Comparison of ENCODE assay signal across 10 mouse cellular contexts in the genomic region with DNA sequence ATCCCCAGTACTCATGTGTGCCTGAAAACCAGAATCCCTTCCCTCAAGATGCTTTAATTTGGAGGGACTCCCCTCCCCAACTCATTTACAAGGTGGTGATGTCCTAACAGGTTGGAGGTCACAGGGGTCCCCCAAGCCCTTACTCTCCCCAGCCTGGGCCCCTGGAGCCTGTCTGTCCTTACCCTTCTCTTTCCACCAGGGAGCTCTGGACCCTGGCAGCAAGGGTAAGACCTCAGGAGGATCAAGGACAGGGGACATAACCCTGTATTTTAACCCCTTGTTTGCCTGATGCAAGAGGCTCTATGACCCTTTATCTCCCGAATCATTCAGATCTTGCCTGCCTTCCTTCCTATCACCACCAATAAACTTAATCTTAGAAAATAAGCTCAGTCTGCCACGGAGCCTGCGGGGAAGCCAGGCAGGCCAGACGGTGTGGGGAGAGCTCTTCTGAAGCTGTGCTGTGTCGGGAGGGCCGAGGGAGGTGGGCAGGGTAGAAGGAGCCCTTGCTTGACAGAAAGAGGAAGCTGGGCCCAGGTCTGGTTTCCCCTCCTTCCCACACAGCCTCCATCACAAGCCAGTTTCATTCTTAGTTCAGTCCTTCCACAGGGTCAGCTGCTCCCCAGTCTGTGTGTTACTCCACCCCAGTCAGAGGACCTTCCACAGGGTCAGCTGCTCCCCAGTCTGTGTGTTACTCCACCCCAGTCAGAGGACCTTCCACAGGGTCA. TPM values are rescaled to one million over a fixed set of nuclear protein-coding genes. Genes with fewer than 3 reads are reported as not detected.
DNase-seq lines count a peak whose midpoint lies in the region; ATAC-seq and TF ChIP-seq lines count a peak whose summit lies in the region.
"Had no signal": no experiment of that assay in that cellular context is flagged by ENCODE, and none has a peak within 500 bp of the region (broad histone marks: within the 10 kb centered on the region; RNA-seq: fewer than 3 reads in every experiment).

No protein-coding gene starts in this region.

- H3K79me2 ChIP-seq in myocyte (ENCODE audit: control insufficient read depth, insufficient read depth) = peaks cover 5% of the 10 kb centered on the region

- no peaks in the 10 kb centered on the region for H3K27me3 ChIP-seq in kidney, adult 2 months (replicated peaks; ENCODE audit: control insufficient read depth, insufficient read depth, low read length)
- no peaks in the 10 kb centered on the region for H3K27me3 ChIP-seq in kidney, embryonic 16.5 days (ENCODE audit: insufficient read depth, low read length)
- no peaks in the 10 kb centered on the region for H3K27me3 ChIP-seq in heart, embryonic 16.5 days (ENCODE audit: control insufficient read depth, insufficient read depth, low read length)
- no peaks in the 10 kb centered on the region for H3K27me3 ChIP-seq in myocyte (ENCODE audit: control insufficient read depth, insufficient read depth, insufficient read length)
- H3K27me3 ChIP-seq: hindbrain, embryonic 15.5 days; limb, embryonic 15.5 days had no signal

- no peak for ATAC-seq in kidney, embryonic 16.5 days (ENCODE audit: low FRiP score, low TSS enrichment)
- ATAC-seq in heart, embryonic 16.5 days (replicated peaks; ENCODE audit: extremely low read depth, insufficient read depth, low FRiP score) = no peak

- no peak overlapping the region for H3K4me3 ChIP-seq in kidney, adult 2 months (ENCODE audit: insufficient read depth, low read depth, low read length)
- H3K4me3 ChIP-seq in kidney, embryonic 16.5 days (ENCODE audit: low read length) = no peak overlapping the region
- H3K4me3 ChIP-seq in bone marrow, adult 2 months (replicated peaks; ENCODE audit: control insufficient read depth, low read depth, low read length) = no peak overlapping the region
- H3K4me3 ChIP-seq in heart, embryonic 16.5 days (ENCODE audit: low read length) = no peak overlapping the region
- H3K4me3 ChIP-seq in myocyte = no peak overlapping the region
- H3K4me3 ChIP-seq: hindbrain, embryonic 15.5 days; limb, embryonic 15.5 days had no signal

- DNase-seq in kidney, adult 2 months = peak; percentile 28
- no peak for DNase-seq in embryo, embryonic 10.5 days (ENCODE audit: low spot score)
- no peak for DNase-seq in urinary bladder, adult 18-20 months (ENCODE audit: low spot score in 2 of 2)
- no peak for DNase-seq in embryo, embryonic 10 days (ENCODE audit: low spot score)

- H3K4me1 ChIP-seq in kidney, adult 2 months (ENCODE audit: control insufficient read depth, insufficient read depth, low read length) = peaks cover 3% of the 10 kb centered on the region; the same call in 1 of the 2 replicates
- peaks cover 46% of the 10 kb centered on the region for H3K4me1 ChIP-seq in kidney, embryonic 16.5 days (ENCODE audit: insufficient read depth, low read length)
- H3K4me1 ChIP-seq in bone marrow, adult 2 months (ENCODE audit: control insufficient read depth, insufficient read depth, low read length) = peaks cover 5% of the 10 kb centered on the region; the same call in 1 of the 2 replicates
- H3K4me1 ChIP-seq in heart, embryonic 16.5 days (ENCODE audit: control insufficient read depth, insufficient read depth, low read length) = peaks cover 60% of the 10 kb centered on the region

- H3K27ac ChIP-seq in kidney, adult 2 months (ENCODE audit: insufficient read depth, low read depth, low read length) = no peak overlapping the region
- no peak overlapping the region for H3K27ac ChIP-seq in kidney, embryonic 16.5 days (ENCODE audit: low read length)
- peak overlapping the region; percentile 31; the same call in 1 of the 2 replicates for H3K27ac ChIP-seq in bone marrow, adult 2 months (ENCODE audit: control insufficient read depth, insufficient read depth, low read depth, low read length, poor library complexity)
- peak overlapping the region; percentile 95 for H3K27ac ChIP-seq in heart, embryonic 16.5 days (ENCODE audit: low read length)

- WGBS in kidney, adult 2 months = 79% methylated on average over 6 of the region's 6 CpGs
- 82% methylated on average over 6 of the region's 6 CpGs for WGBS in kidney, embryonic 16.5 days
- 6% methylated on average over 6 of the region's 6 CpGs for whole genome bisulfite sequencing in bone marrow, adult 2 months
- 44% methylated on average over 6 of the region's 6 CpGs for WGBS in heart, embryonic 16.5 days

- no peaks in the 10 kb centered on the region for H3K9me3 ChIP-seq in kidney, embryonic 16.5 days (ENCODE audit: low read length)
- no peaks in the 10 kb centered on the region for H3K9me3 ChIP-seq in heart, embryonic 16.5 days (replicated peaks; ENCODE audit: control insufficient read depth, low read length)
- H3K9me3 ChIP-seq: hindbrain, embryonic 15.5 days; limb, embryonic 15.5 days had no signal

- no peak for TF ChIP-seq POLR2A in kidney, adult 2 months (IDR thresholded peaks at IDR 0.05; ENCODE audit: low read depth, low read length)
- no peak; the same call in 1 of the 2 replicates for TF ChIP-seq POLR2A in bone marrow, adult 2 months (IDR thresholded peaks at IDR 0.05; ENCODE audit: borderline replicate concordance, control insufficient read depth, low read depth, low read length)
- no peak for TF ChIP-seq POLR2A in myocyte (IDR thresholded peaks at IDR 0.05; ENCODE audit: insufficient read length, low read depth)

- no peak overlapping the region for H3K4me2 ChIP-seq in kidney, embryonic 16.5 days (replicated peaks; ENCODE audit: low read depth, low read length)
- no peak overlapping the region for H3K4me2 ChIP-seq in heart, embryonic 16.5 days (ENCODE audit: low read depth, low read length)
- no peak overlapping the region for H3K4me2 ChIP-seq in myocyte (ENCODE audit: low read depth)
- H3K4me2 ChIP-seq: hindbrain, embryonic 15.5 days had no signal

- no peak overlapping the region for H3ac ChIP-seq in myocyte (ENCODE audit: control insufficient read depth, insufficient read length)

- no peak overlapping the region for H3K9ac ChIP-seq in kidney, embryonic 16.5 days (replicated peaks; ENCODE audit: low read length)
- H3K9ac ChIP-seq in heart, embryonic 16.5 days (ENCODE audit: low read length) = no peak overlapping the region
- H3K9ac ChIP-seq: hindbrain, embryonic 15.5 days; limb, embryonic 15.5 days had no signal

- no peaks in the 10 kb centered on the region; the same call in 1 of the 2 replicates for H3K36me3 ChIP-seq in kidney, adult 2 months (ENCODE audit: control insufficient read depth, insufficient read depth, low read length)
- peaks cover 36% of the 10 kb centered on the region for H3K36me3 ChIP-seq in kidney, embryonic 16.5 days (ENCODE audit: insufficient read depth, low read length)
- H3K36me3 ChIP-seq in heart, embryonic 16.5 days (ENCODE audit: control insufficient read depth, insufficient read depth) = peaks cover 43% of the 10 kb centered on the region
- H3K36me3 ChIP-seq in myocyte (ENCODE audit: control insufficient read depth, insufficient read depth) = no peaks in the 10 kb centered on the region

- no peak for TF ChIP-seq CTCF in kidney, adult 2 months (conservative IDR thresholded peaks at IDR 0.05; ENCODE audit: insufficient read depth, insufficient read length, low read depth, low read length)
- TF ChIP-seq CTCF in bone marrow, adult 2 months (IDR thresholded peaks at IDR 0.05; ENCODE audit: control insufficient read depth, insufficient read depth, low read length) = no peak

TF ChIP-seq in myocyte, 11 proteins besides CTCF, POLR2A, EP300 and RAD21:
- TF ChIP-seq MYOG (IDR thresholded peaks at IDR 0.05; ENCODE audit: control insufficient read depth in 1 of 3, insufficient read depth in 1 of 3, insufficient read length in 2 of 3, low read depth in 2 of 3) (no peak), POLR2AphosphoS2 (IDR thresholded peaks at IDR 0.05; ENCODE audit: insufficient read length, low read depth) (peak; percentile 21)

RNA-seq across cellular contexts. Expression of gene Plekho1, which starts 8.3 kb away (rescaled TPM):
- polyA plus RNA-seq in kidney, adult 2 months (2012; rRNA removed) = 32.4 and 33.2 TPM in 2 replicates
- 29.0 and 32.8 TPM in 2 replicates for polyA plus RNA-seq in kidney, embryonic 16.5 days (2015; fragmentation: Nextera tagmentation; extraction: Ambion mirVana)
- polyA plus RNA-seq in bone marrow, adult 2 months (2011; ENCODE audit: insufficient read depth, insufficient read length, low replicate concordance, missing spikeins) = 36.1 and 59.2 TPM in 2 replicates
- 63.3 and 67.1 TPM in 2 replicates for polyA plus RNA-seq in heart, embryonic 16.5 days (2015; fragmentation: Nextera tagmentation; extraction: Ambion mirVana)
- 107 TPM for polyA plus RNA-seq in myocyte (2012; fragmentation: generic; extraction: Trizol)

RNA-seq across cellular contexts. Expression of gene Anp32e, which starts 58.5 kb away (rescaled TPM):
- polyA plus RNA-seq in kidney, adult 2 months (2012; rRNA removed) = 13.0 and 18.5 TPM in 2 replicates
- polyA plus RNA-seq in kidney, embryonic 16.5 days (2015; fragmentation: Nextera tagmentation; extraction: Ambion mirVana) = 206 and 252 TPM in 2 replicates
- polyA plus RNA-seq in bone marrow, adult 2 months (2011; ENCODE audit: insufficient read depth, insufficient read length, low replicate concordance, missing spikeins) = 275 and 382 TPM in 2 replicates
- polyA plus RNA-seq in heart, embryonic 16.5 days (2015; fragmentation: Nextera tagmentation; extraction: Ambion mirVana) = 188 and 233 TPM in 2 replicates
- polyA plus RNA-seq in myocyte (2012; fragmentation: generic; extraction: Trizol) = 48.5 TPM

Comparison
In these comparisons a context has a peak if more than half of its experiments do, and no peak if none do; other contexts are left out.
1. H3K27ac ChIP-seq: peak in bone marrow, adult 2 months (single experiment) and heart, embryonic 16.5 days (single experiment); none in kidney, adult 2 months (single experiment) and kidney, embryonic 16.5 days (single experiment).